Mouse (Mus musculus): ENCODE data around the gene Gapdhs. TPM values are rescaled to one million over a fixed set of nuclear protein-coding genes. Genes with fewer than 3 reads are reported as not detected.

The Gapdhs gene
- polyA plus RNA-seq, 1 experiment from 2014 or later, result 0.88 TPM

DNA sequence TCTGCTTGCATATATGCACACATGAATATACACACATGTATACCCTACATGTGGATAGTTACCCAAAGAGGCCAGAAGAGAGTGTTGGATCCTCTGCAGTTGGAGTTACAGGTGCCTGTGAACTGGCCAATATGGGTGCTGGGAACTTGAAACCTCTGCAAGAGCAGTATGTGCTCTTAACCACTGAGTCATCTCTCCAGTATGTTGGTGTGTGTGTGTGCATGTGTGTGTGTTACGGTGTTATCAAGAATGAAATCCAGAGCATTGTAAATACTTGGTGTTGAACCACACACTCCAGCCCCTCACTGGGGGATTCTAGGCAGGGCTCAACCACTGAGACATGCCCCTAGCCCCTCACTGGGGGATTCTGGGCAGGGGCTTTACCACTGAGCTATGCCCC, 36.0 kb downstream of the Gapdhs start:
- 81% methylated on average over 1 of the region's 1 CpGs for WGBS

GRCm38 (mm10) chr7:30706214-30706882, 37.1 kb downstream of the Gapdhs start:
- Histone ChIP-seq H3K4me2 (ENCODE audit: low read depth) (no peak overlapping the region), H3K27ac (ENCODE audit: low read depth, low read length) (no peak overlapping the region), H3K36me3 (ENCODE audit: control insufficient read depth, insufficient read depth, low read length) (no peaks in the 10 kb centered on the region), H3K4me1 (ENCODE audit: control insufficient read depth, insufficient read depth, low read length) (no peaks in the 10 kb centered on the region), H3K9ac (ENCODE audit: low read length) (no peak overlapping the region), H3K9me3 (ENCODE audit: control insufficient read depth, low read length) (no peaks in the 10 kb centered on the region; the same call in 1 of the 2 replicates), H3K27me3 (ENCODE audit: control insufficient read depth, insufficient read depth, low read length) (no peaks in the 10 kb centered on the region), H3K4me3 (ENCODE audit: low read depth, low read length) (no peak overlapping the region)
- no peak for ATAC-seq (ENCODE audit: insufficient read depth, low FRiP score, low TSS enrichment)
- no peak for DNase-seq (ENCODE audit: low spot score)
- WGBS, result 83% methylated on average over 8 of the region's 8 CpGs

More for the DNA sequence above, 36.0 kb downstream of the Gapdhs start:
- Histone ChIP-seq H3K4me1 (ENCODE audit: control insufficient read depth, insufficient read depth, low read length) (no peaks in the 10 kb centered on the region), H3K9me3 (ENCODE audit: control insufficient read depth, low read length) (no peaks in the 10 kb centered on the region), H3K36me3 (ENCODE audit: control insufficient read depth, insufficient read depth, low read length) (no peaks in the 10 kb centered on the region), H3K9ac (ENCODE audit: low read length) (no peak overlapping the region), H3K4me3 (ENCODE audit: low read depth, low read length) (no peak overlapping the region), H3K27ac (ENCODE audit: low read depth, low read length) (no peak overlapping the region), H3K4me2 (ENCODE audit: low read depth) (no peak overlapping the region), H3K27me3 (ENCODE audit: control insufficient read depth, insufficient read depth, low read length) (no peaks in the 10 kb centered on the region)
- ATAC-seq (ENCODE audit: insufficient read depth, low FRiP score, low TSS enrichment), result no peak
- DNase-seq (ENCODE audit: low spot score), result no peak

GRCm38 (mm10) chr7:30698589-30698988, 44.9 kb downstream of the Gapdhs start, which contains the start of gene 2200002J24Rik:
2200002J24Rik (plus strand) TSS chr7:30698926.
- no peak for DNase-seq (ENCODE audit: low spot score)

DNA sequence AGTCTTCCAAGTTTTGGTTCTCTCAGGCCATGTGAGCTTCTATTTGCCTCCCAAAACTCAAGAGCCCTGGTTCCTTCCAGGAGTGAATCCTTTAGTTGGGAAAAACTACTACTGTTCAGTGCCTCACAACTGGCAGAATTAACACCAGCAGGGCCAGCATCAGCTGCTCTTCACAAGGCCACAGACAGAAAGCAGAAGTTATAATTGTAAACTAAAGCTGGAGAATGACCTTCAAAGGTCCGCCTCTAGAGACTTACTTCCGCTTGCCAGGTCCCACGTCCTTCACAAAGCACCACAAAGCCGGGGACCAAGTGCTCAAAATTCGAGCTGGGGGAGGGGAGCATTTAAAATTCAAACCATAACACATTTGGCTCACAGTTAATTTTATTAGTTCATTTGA, 45.4 kb downstream of the Gapdhs start:
- Histone ChIP-seq H3K9me3 (ENCODE audit: control insufficient read depth, low read length) (no peaks in the 10 kb centered on the region; the same call in 1 of the 2 replicates), H3K27me3 (ENCODE audit: control insufficient read depth, insufficient read depth, low read length) (no peaks in the 10 kb centered on the region), H3K9ac (ENCODE audit: low read length) (no peak overlapping the region), H3K36me3 (ENCODE audit: control insufficient read depth, insufficient read depth, low read length) (no peaks in the 10 kb centered on the region), H3K27ac (ENCODE audit: low read depth, low read length) (no peak overlapping the region), H3K4me1 (ENCODE audit: control insufficient read depth, insufficient read depth, low read length) (no peaks in the 10 kb centered on the region), H3K4me3 (ENCODE audit: low read depth, low read length) (no peak overlapping the region), H3K4me2 (ENCODE audit: low read depth) (no peak overlapping the region)
- 73% methylated on average over 5 of the region's 5 CpGs for WGBS
- DNase-seq (ENCODE audit: low spot score) (no peak), ATAC-seq (ENCODE audit: insufficient read depth, low FRiP score, low TSS enrichment) (no peak)

More at GRCm38 (mm10) chr7:30698589-30698988, 44.9 kb downstream of the Gapdhs start, which contains the start of gene 2200002J24Rik:
- H3K27me3 ChIP-seq (ENCODE audit: control insufficient read depth, insufficient read depth, low read length), result no peaks in the 10 kb centered on the region
- no peaks in the 10 kb centered on the region; the same call in 1 of the 2 replicates for H3K9me3 ChIP-seq (ENCODE audit: control insufficient read depth, low read length)
- H3K27ac ChIP-seq (ENCODE audit: low read depth, low read length), result no peak within 1 kb of the TSS
- H3K4me2 ChIP-seq (ENCODE audit: low read depth), result no peak within 1 kb of the TSS
- no peaks in the 10 kb centered on the region for H3K36me3 ChIP-seq (ENCODE audit: control insufficient read depth, insufficient read depth, low read length)
- H3K4me1 ChIP-seq (ENCODE audit: control insufficient read depth, insufficient read depth, low read length), result no peaks in the 10 kb centered on the region
- H3K9ac ChIP-seq (ENCODE audit: low read length), result no peak within 1 kb of the TSS
- ATAC-seq (ENCODE audit: insufficient read depth, low FRiP score, low TSS enrichment), result no peak
- no peak within 1 kb of the TSS for H3K4me3 ChIP-seq (ENCODE audit: low read depth, low read length)
- 37% methylated on average over 9 of the region's 9 CpGs for WGBS

DNA sequence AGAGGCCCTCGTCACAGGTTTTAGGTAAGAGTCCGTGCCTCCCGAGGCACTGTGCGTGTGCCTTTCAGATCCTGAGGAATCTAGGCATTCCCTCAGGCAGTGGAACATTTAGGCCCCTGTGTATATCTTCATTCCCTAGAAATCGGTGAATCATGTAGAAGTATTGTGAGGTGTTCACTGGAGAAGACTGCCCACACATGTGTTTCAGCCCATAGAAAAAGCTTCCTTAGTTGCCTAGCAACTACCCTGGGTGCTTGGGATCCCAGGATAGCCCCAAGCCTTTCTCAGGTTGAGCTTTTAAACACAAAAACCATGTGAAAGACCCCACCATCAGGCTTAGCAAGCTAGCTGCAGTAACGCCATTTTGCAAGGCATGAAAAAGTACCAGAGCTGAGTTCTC, 55.2 kb downstream of the Gapdhs start:
- Histone ChIP-seq H3K27ac (ENCODE audit: low read depth, low read length) (no peak overlapping the region), H3K36me3 (ENCODE audit: control insufficient read depth, insufficient read depth, low read length) (no peaks in the 10 kb centered on the region), H3K4me1 (ENCODE audit: control insufficient read depth, insufficient read depth, low read length) (no peaks in the 10 kb centered on the region), H3K4me3 (ENCODE audit: low read depth, low read length) (no peak overlapping the region), H3K9me3 (ENCODE audit: control insufficient read depth, low read length) (no peaks in the 10 kb centered on the region), H3K27me3 (ENCODE audit: control insufficient read depth, insufficient read depth, low read length) (peaks cover 6% of the 10 kb centered on the region), H3K4me2 (ENCODE audit: low read depth) (no peak overlapping the region), H3K9ac (ENCODE audit: low read length) (no peak overlapping the region)
- WGBS, result 72% methylated on average over 6 of the region's 6 CpGs
- DNase-seq (ENCODE audit: low spot score) (no peak), ATAC-seq (ENCODE audit: insufficient read depth, low FRiP score, low TSS enrichment) (no peak)

GRCm38 (mm10) chr7:30683425-30683824, 60.1 kb downstream of the Gapdhs start:
- Histone ChIP-seq H3K4me3 (ENCODE audit: low read depth, low read length) (no peak overlapping the region), H3K27ac (ENCODE audit: low read depth, low read length) (no peak overlapping the region), H3K9ac (ENCODE audit: low read length) (no peak overlapping the region), H3K9me3 (ENCODE audit: control insufficient read depth, low read length) (0 out of 2 replicates have a peak, but pooled peaks cover 2% of the 10 kb centered on the region), H3K4me1 (ENCODE audit: control insufficient read depth, insufficient read depth, low read length) (no peaks in the 10 kb centered on the region), H3K4me2 (ENCODE audit: low read depth) (no peak overlapping the region), H3K27me3 (ENCODE audit: control insufficient read depth, insufficient read depth, low read length) (peaks cover 6% of the 10 kb centered on the region), H3K36me3 (ENCODE audit: control insufficient read depth, insufficient read depth, low read length) (no peaks in the 10 kb centered on the region)
- no peak for DNase-seq (ENCODE audit: low spot score)
- ATAC-seq (ENCODE audit: insufficient read depth, low FRiP score, low TSS enrichment), result no peak
- WGBS, result 81% methylated on average over 2 of the region's 2 CpGs

DNA sequence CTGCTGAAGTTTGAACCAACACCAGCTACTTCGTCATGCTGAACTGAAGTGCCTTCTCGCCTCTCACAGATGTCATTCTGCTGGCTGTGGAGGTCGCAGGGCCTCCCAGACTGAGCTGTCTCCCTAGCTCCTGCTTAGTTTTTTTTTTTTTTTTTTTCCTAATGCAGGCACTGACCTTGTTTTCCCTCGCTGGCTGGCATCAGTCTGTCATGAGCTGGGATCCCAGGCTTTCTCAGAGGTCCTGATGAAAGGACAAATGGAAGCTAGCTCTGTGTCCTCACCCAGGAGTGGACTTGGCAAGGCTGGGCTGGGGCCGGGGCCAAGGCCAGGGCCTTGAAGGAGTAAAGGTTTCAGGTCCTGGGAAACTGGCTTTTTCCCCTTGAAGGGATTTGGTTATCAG, 61.6 kb downstream of the Gapdhs start:
- no peak overlapping the region for H3K27ac ChIP-seq (ENCODE audit: low read depth, low read length)
- H3K4me2 ChIP-seq (ENCODE audit: low read depth), result no peak overlapping the region
- H3K4me3 ChIP-seq (ENCODE audit: low read depth, low read length), result no peak overlapping the region
- H3K36me3 ChIP-seq (ENCODE audit: control insufficient read depth, insufficient read depth, low read length), result no peaks in the 10 kb centered on the region
- no peak for ATAC-seq (ENCODE audit: insufficient read depth, low FRiP score, low TSS enrichment)
- H3K9ac ChIP-seq (ENCODE audit: low read length), result no peak overlapping the region
- H3K4me1 ChIP-seq (ENCODE audit: control insufficient read depth, insufficient read depth, low read length), result no peaks in the 10 kb centered on the region
- H3K27me3 ChIP-seq (ENCODE audit: control insufficient read depth, insufficient read depth, low read length), result no peaks in the 10 kb centered on the region
- 77% methylated on average over 5 of the region's 5 CpGs for WGBS
- H3K9me3 ChIP-seq (ENCODE audit: control insufficient read depth, low read length), result 0 out of 2 replicates have a peak, but pooled peaks cover 3% of the 10 kb centered on the region
- no peak for DNase-seq (ENCODE audit: low spot score)
